Mouse (Mus musculus) G1E (cell line): ENCODE results near the gene Tmem56.

Experiments used
- CTCF ChIP-seq: IDR thresholded peaks from 2 replicates; pipeline ENCODE4 v1.5.1; 2012; ENCODE audit warnings: low read depth, low read length, inconsistent platforms, mixed read lengths
- GATA1 ChIP-seq: IDR thresholded peaks from 2 replicates; pipeline ENCODE4 v1.6.1; 2012; ENCODE audit warnings: borderline replicate concordance, low read length, inconsistent platforms, mixed read lengths
- GATA2 ChIP-seq: IDR thresholded peaks from 2 replicates; pipeline ENCODE4 v1.6.1; 2012; ENCODE audit warnings: low read depth, low read length, inconsistent platforms, borderline replicate concordance
- POLR2AphosphoS5 ChIP-seq: IDR thresholded peaks from 2 replicates; pipeline ENCODE4 v1.6.1; 2012; ENCODE audit warnings: low read depth, low read length, inconsistent platforms; ENCODE audit not compliant: insufficient replicate concordance
- TAL1 ChIP-seq: conservative IDR thresholded peaks from 2 replicates; pipeline ENCODE4 v1.6.1; 2012; ENCODE audit warnings: low read depth, low read length, inconsistent platforms, mixed read lengths

DNA sequence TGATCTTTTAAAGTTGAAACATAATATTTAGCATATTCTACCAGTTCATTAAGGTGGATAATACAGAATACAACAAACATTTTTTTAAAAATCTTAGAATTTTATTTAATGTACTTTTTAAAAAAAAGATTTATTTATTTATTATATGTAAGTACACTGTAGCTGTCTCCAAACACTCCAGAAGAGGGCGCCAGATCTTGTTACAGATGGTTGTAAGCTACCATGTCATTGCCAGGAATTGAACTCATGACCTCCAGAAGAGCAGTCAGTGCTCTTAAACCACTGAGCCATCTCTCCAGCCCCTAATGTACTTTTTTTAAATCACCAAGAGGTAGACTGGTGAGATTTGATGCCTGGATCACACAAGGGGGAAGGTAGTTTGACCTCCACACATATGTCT lies 70.7 kb downstream of the Tmem56 start:
- TF ChIP-seq CTCF, result no peak
- TF ChIP-seq GATA2, result no peak
- TF ChIP-seq POLR2AphosphoS5, result no peak
- no peak for TF ChIP-seq GATA1
- no peak for TF ChIP-seq TAL1
